Mouse (Mus musculus): ENCODE data around the gene Dctpp1. TPM values are rescaled to one million over a fixed set of nuclear protein-coding genes. Genes with fewer than 3 reads are reported as not detected.
A peak's percentile ranks its signal among the peaks of the same experiment; 100 is the strongest.

The Dctpp1 gene
- total and polyA plus RNA-seq, 2 experiments from 2014 or later: 90.8 to 138 TPM

GRCm38 (mm10) chr7:127278311-127278710, 17.8 kb upstream of the Dctpp1 start:
- WGBS: 20% methylated on average over 8 of the region's 8 CpGs
- DNase-seq (peak; percentile 44), ATAC-seq (no peak)
- peaks cover 4% of the 10 kb centered on the region; the same call in 1 of the 2 replicates for H3K4me1 ChIP-seq (ENCODE audit: insufficient read depth)
- no peak overlapping the region for H3K9ac ChIP-seq
- no peaks in the 10 kb centered on the region for H3K36me3 ChIP-seq (ENCODE audit: insufficient read depth)
- no peak overlapping the region for H3K4me2 ChIP-seq (ENCODE audit: low read depth)
- no peak overlapping the region for H3K4me3 ChIP-seq (ENCODE audit: low read depth, low read length)
- H3K27me3 ChIP-seq (ENCODE audit: insufficient read depth, low read length): no peaks in the 10 kb centered on the region
- no peak overlapping the region for H3K27ac ChIP-seq (ENCODE audit: low read depth, low read length)
- H3K9me3 ChIP-seq (ENCODE audit: low read length): no peaks in the 10 kb centered on the region
- peak; percentile 71 for TF ChIP-seq CTCF (IDR thresholded peaks at IDR 0.05; ENCODE audit: low read depth)

GRCm38 (mm10) chr7:127276519-127276961, 16.0 kb upstream of the Dctpp1 start:
- H3K27me3 ChIP-seq (ENCODE audit: insufficient read depth, low read length): no peaks in the 10 kb centered on the region
- H3K9ac ChIP-seq: no peak overlapping the region
- no peak for DNase-seq
- ATAC-seq: no peak
- TF ChIP-seq CTCF (IDR thresholded peaks at IDR 0.05; ENCODE audit: low read depth): no peak
- no peaks in the 10 kb centered on the region for H3K9me3 ChIP-seq (ENCODE audit: low read length)
- H3K4me3 ChIP-seq (ENCODE audit: low read depth, low read length): no peak overlapping the region
- H3K36me3 ChIP-seq (ENCODE audit: insufficient read depth): no peaks in the 10 kb centered on the region
- H3K27ac ChIP-seq (ENCODE audit: low read depth, low read length): no peak overlapping the region
- H3K4me2 ChIP-seq (ENCODE audit: low read depth): no peak overlapping the region
- H3K4me1 ChIP-seq (ENCODE audit: insufficient read depth): peaks cover 4% of the 10 kb centered on the region; the same call in 1 of the 2 replicates
- WGBS: 85% methylated on average over 5 of the region's 5 CpGs

- Histone ChIP-seq H3K36me3 (ENCODE audit: insufficient read depth) (peaks cover 9% of the 10 kb centered on the region; the same call in 1 of the 2 replicates), H3K4me3 (ENCODE audit: low read depth, low read length) (peak within 1 kb of the TSS; percentile 84), H3K4me2 (ENCODE audit: low read depth) (peak within 1 kb of the TSS; percentile 81), H3K27ac (ENCODE audit: low read depth, low read length) (peak within 1 kb of the TSS; percentile 80), H3K4me1 (ENCODE audit: insufficient read depth) (peaks cover 4% of the 10 kb centered on the region; the same call in 1 of the 2 replicates), H3K27me3 (ENCODE audit: insufficient read depth, low read length) (no peaks in the 10 kb centered on the region), H3K9ac (peak within 1 kb of the TSS; percentile 93), H3K9me3 (ENCODE audit: low read length) (no peaks in the 10 kb centered on the region)
- peak; percentile 94 for ATAC-seq
- DNase-seq: peak; percentile 96
- no peak for TF ChIP-seq CTCF (IDR thresholded peaks at IDR 0.05; ENCODE audit: low read depth)
- WGBS: 2% methylated on average over 39 of the region's 39 CpGs
Observed at GRCm38 (mm10) chr7:127273925-127274789, 13.6 kb upstream of the Dctpp1 start, which contains the start of gene Sephs2. Gene Sephs2, minus strand, starts transcription at chr7:127274055.

- DNase-seq (no peak), ATAC-seq (peak; percentile 63)
- peak overlapping the region; percentile 84 for H3K4me3 ChIP-seq (ENCODE audit: low read depth, low read length)
- 18% methylated on average over 50 of the region's 50 CpGs for WGBS
- H3K36me3 ChIP-seq (ENCODE audit: insufficient read depth): peaks cover 17% of the 10 kb centered on the region; the same call in 1 of the 2 replicates
- no peak for TF ChIP-seq CTCF (IDR thresholded peaks at IDR 0.05; ENCODE audit: low read depth)
- peaks cover 4% of the 10 kb centered on the region; the same call in 1 of the 2 replicates for H3K4me1 ChIP-seq (ENCODE audit: insufficient read depth)
- H3K9me3 ChIP-seq (ENCODE audit: low read length): 0 out of 2 replicates have a peak, but pooled peaks cover 3% of the 10 kb centered on the region
- H3K9ac ChIP-seq: peak overlapping the region; percentile 93
- H3K27ac ChIP-seq (ENCODE audit: low read depth, low read length): peak overlapping the region; percentile 80
- H3K4me2 ChIP-seq (ENCODE audit: low read depth): peak overlapping the region; percentile 81
- H3K27me3 ChIP-seq (ENCODE audit: insufficient read depth, low read length): no peaks in the 10 kb centered on the region
Observed at GRCm38 (mm10) chr7:127273118-127273923, 12.8 kb upstream of the Dctpp1 start.

- H3K36me3 ChIP-seq (ENCODE audit: insufficient read depth): peaks cover 18% of the 10 kb centered on the region; the same call in 1 of the 2 replicates
- ATAC-seq: no peak
- 94% methylated on average over 15 of the region's 15 CpGs for WGBS
- no peaks in the 10 kb centered on the region for H3K27me3 ChIP-seq (ENCODE audit: insufficient read depth, low read length)
- H3K4me1 ChIP-seq (ENCODE audit: insufficient read depth): peaks cover 4% of the 10 kb centered on the region; the same call in 1 of the 2 replicates
- 0 out of 2 replicates have a peak overlapping the region, but pooled peaks have one; percentile 81 for H3K4me2 ChIP-seq (ENCODE audit: low read depth)
- H3K9ac ChIP-seq: no peak overlapping the region
- no peak overlapping the region for H3K27ac ChIP-seq (ENCODE audit: low read depth, low read length)
- no peak for TF ChIP-seq CTCF (IDR thresholded peaks at IDR 0.05; ENCODE audit: low read depth)
- H3K4me3 ChIP-seq (ENCODE audit: low read depth, low read length): no peak overlapping the region
- H3K9me3 ChIP-seq (ENCODE audit: low read length): 0 out of 2 replicates have a peak, but pooled peaks cover 4% of the 10 kb centered on the region
- no peak for DNase-seq
Observed at GRCm38 (mm10) chr7:127272566-127272965, 12.1 kb upstream of the Dctpp1 start.

- TF ChIP-seq CTCF (IDR thresholded peaks at IDR 0.05; ENCODE audit: low read depth): no peak
Observed at GRCm38 (mm10) chr7:127271093-127271492, 10.6 kb upstream of the Dctpp1 start.

More at GRCm38 (mm10) chr7:127271093-127271492, 10.6 kb upstream of the Dctpp1 start:
- no peak overlapping the region for H3K9ac ChIP-seq
- no peak overlapping the region for H3K4me3 ChIP-seq (ENCODE audit: low read depth, low read length)
- 93% methylated on average over 4 of the region's 4 CpGs for WGBS
- H3K4me2 ChIP-seq (ENCODE audit: low read depth): no peak overlapping the region
- no peaks in the 10 kb centered on the region for H3K27me3 ChIP-seq (ENCODE audit: insufficient read depth, low read length)
- DNase-seq (no peak), ATAC-seq (no peak)
- H3K4me1 ChIP-seq (ENCODE audit: insufficient read depth): peaks cover 4% of the 10 kb centered on the region; the same call in 1 of the 2 replicates
- 0 out of 2 replicates have a peak, but pooled peaks cover 4% of the 10 kb centered on the region for H3K9me3 ChIP-seq (ENCODE audit: low read length)
- peaks cover 18% of the 10 kb centered on the region; the same call in 1 of the 2 replicates for H3K36me3 ChIP-seq (ENCODE audit: insufficient read depth)
- no peak overlapping the region for H3K27ac ChIP-seq (ENCODE audit: low read depth, low read length)

Measured in forebrain, postnatal 0 days (tissue).